Mouse (Mus musculus): ENCODE data around the gene Pilrb2.

Pilrb2 gene

DNA sequence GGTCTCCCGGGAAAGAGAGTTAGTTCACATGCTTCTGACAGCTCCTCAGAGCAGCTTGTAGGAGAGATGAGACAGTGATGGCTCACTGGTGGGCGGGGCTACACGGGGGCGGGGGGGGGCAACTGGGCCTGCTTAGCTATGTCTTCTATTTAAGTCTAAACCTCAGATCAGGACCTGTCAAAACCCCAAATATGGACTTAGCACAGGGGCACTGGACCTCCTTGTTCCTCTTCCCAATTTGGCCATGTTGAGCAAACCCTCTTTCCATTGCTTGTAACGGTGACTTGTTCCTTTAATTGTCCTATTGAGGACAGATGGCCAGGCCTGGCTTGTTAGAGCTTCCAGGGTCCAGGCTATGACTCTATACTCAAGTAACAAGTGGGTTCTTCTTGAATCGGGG is 40.1 kb downstream of the Pilrb2 start:
- DNase-seq, result no peak

DNA sequence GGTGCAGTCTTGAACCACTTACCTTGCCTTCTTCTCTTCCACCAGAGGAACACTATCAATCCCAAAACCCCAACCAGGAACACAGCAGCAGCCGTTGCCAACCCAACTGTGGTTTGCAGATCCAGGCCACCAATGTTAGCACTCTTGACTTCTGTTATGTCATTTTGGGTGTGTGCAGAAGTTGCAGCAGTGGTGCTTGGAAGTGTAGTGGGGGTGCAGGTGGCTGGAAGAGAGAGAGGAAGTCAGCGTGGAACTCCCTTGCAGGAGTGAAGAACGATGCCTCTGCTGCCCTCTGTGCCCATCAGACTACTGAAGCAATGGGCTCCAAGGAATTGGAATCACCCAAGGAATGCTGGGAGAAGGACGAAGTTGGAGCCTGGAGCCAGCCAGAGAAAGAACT is 40.5 kb downstream of the Pilrb2 start:
- no peak for DNase-seq

DNA sequence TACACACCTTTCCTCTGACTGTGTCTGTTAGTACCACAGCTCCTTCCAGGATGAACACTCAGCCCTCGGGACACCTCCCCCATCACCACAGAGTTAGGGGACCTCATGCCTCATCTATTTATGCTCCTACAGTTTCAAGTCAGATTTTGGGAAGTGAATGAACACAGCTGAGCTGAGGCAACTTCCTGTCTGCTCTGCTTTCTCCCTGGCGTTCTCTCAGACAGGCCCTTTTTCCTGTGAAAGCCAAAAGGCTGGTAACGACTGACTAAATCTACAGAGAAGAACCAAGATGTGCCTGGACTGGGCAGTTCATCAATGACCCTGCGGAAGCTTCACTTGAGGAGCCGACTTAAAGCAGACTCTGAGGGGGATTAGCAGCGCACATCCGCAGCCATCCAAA is 41.4 kb downstream of the Pilrb2 start:
- no peak for DNase-seq

DNA sequence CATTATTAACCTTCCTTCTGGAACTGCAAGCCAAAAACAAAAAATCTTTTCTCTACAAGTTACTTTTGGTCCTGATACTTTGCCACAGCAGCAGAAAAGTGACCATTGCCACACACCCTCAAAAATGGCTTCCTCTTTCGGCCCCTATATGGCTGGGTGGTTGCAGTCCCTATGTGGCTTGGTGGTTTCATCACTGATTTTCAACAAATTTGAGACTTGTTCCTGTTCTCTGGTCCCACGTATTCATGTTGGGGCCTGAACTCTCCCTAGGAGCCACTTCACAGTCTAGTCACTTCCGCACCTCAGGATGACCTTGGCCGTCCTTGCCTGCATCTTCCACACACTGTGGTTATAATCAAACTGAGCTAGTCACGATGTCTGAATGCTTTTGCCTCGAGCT is 42.9 kb downstream of the Pilrb2 start:
- no peak for DNase-seq

DNA sequence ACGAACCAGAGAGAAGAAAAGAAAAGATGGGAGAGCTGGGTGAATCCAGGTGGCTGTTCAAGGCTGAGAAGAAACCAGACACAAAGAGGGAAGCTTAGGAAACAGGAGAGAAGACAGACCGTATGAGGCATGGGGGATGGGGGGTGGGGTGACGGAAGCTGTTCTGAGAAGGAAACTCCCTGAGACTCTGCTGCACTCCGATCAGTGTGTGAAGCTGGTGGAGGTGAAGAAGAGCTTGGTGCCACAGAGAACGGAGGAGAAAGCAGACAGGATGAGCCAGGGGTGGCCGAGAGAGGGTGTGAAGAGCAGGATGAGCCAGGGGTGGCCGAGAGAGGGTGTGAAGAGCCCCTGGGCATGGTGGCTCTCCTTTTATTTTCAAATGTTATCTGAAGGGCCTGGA is 45.2 kb downstream of the Pilrb2 start:
- DNase-seq, result no peak

DNA sequence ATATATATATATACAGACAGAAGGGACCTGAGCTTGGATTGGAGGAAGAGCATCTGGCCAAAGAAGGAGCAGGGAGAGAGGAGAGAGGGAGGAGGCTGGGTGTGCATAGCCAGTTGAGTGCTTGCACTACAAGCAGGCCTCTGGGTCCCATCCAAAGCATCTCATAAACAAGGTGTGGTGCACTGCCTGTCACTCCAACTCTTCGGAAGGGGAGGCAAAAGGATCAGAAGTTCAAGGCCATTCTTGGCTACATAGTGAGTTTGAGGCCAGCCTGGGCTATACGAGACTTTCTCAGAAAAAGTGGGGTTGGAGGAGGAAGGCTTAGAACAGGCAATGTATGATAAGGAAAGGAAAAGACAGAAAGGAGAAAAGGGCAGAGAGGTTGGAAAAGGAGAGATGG is 45.6 kb downstream of the Pilrb2 start:
- DNase-seq, result no peak

DNA sequence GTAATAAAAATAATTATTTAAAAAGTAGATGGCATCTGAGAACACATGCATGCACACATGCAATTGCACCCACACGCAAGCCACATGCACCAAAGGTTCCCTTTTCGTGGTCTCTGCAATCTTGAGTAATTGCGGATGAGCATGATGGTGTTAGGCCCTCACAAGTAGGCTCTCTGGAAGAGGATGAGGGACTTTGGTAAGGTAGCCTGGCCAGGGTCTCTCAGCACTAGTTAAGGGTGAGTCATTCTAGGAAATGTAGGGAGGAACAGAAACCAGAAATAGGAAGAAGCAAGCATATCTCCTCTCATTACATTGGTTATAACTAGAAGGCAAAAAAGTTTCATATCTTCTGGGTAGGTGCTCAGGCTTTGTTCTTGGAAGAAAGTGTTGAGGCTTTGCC is 46.6 kb downstream of the Pilrb2 start:
- no peak for DNase-seq

DNA sequence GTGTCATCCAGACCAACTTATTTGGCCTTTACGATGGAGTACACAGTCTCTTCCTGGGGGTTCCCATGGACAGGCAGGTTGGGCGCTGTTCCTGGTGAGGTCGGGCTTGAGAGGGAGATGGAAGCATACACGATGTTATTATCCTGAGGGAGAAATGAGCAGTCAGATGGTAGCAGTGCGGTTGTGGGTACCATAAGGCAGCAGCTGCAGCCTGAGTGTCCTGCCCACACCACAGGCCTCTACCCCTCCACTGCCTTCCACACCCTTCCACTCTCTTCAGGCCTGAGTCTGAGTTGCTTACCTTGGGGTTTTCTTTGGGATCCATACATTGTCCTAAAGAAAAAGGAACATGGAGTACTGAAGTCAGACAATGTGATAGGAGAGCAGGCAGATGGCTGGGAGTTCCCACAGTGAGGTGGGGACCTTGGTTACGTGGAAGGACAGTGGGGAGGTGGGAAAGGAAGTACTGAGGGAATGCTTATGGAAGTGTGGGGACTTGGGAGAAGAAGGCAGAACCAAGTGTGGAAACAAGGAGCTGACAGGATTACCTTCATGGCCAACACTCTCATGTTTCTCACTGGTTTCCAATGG is 48.1 kb downstream of the Pilrb2 start:
- no peak for DNase-seq

DNA sequence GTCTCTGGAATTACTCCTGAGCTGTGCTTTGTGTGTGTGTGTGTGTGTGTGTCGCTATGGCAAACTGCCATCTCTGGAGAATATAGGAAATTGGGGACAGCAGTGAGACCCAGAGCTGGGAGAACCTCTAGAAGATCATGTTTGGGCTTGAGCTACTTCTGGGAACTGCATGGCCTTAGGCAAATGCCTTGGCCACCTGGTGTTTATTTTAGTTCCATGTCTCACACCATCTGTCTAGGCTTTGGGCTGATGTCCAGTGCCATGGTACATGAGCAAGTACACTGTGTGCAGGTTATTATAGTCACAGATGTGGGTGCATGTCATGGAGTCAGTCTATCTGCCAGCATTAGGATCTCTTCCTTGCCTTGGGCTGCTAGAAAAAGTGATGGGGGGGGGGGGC is 49.0 kb downstream of the Pilrb2 start:
- DNase-seq, result no peak

DNA sequence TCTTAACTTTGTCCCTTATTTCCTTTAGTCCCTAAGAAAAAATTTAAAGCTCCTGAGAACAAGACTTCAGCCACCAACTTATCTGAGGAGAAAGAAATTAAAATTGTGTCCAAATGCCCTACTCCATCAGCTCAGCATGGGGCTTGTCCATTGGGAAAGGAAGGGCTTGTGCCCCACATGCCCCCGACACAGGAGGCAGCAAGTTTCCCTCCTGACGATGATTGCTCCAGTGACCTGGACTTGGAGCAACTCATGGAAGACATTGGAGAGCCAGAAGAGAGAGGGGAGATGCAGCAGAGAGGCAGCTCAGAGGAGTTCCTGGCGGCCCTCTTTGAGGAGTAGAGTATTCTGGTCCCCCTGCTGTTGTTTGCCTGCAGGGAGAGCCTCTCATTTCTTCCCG is 49.5 kb downstream of the Pilrb2 start:
- no peak for DNase-seq

DNA sequence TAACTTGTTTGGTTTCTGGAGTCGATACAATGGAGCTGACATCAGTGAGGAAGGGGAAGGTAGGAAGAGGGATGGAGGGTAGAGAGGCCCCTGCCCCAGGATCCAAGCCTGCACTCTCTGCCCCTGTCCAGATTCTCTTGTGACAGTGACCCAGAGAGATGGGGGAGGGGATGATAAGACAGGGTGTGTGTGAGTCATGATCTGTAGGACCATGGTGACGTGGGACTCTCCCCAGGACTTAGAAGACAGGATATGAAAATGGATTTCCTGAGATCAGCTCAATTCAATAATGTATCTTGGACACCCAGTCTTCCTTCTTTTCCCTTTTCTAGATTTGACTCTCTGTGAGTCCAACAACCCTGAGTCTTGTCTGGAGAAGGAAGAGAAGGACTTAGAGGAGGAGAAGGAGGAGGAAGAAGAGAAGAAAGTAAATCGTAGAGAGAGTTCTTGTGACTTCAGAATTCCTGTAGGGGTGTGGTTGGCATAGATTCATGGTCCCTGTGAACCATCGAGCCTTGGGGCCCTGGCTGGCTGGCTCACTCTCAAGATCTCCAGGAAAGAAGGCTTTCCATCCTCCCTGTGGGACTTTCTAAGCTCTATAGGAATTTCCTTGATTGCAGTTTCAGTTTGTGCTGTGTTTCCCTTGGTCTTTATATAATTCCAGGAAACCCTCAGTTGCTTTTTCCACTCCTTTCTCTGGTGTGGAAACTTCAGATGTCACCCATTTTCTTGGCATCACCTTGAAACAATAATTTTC is 54.0 kb downstream of the Pilrb2 start:
- DNase-seq, result no peak

Data from kidney, adult 8-10 months (tissue).